21 mouse cellular contexts compared by ENCODE assay signal in genomic region chr10:94921751-94922150, GRCm38 (mm10).
"Had no signal": no experiment of that assay in that cellular context is flagged by ENCODE, and none has a peak within 500 bp of the region (broad histone marks: within the 10 kb centered on the region; RNA-seq: fewer than 3 reads in every experiment).

No protein-coding gene starts in this region.

- H3K4me2 ChIP-seq: kidney, embryonic 15.5 days; limb, embryonic 12.5 days; limb, embryonic 15.5 days; lung, embryonic 15.5 days; neural tube, embryonic 12.5 days; neural tube, embryonic 15.5 days had no signal

- H3K36me3 ChIP-seq: kidney, embryonic 15.5 days; limb, embryonic 12.5 days; limb, embryonic 15.5 days; lung, embryonic 15.5 days; neural tube, embryonic 12.5 days had no signal

- H3K27ac ChIP-seq: kidney, embryonic 15.5 days; limb, embryonic 12.5 days; limb, embryonic 15.5 days; liver, embryonic 14.5 days; lung, embryonic 15.5 days; midbrain, embryonic 10.5 days; neural tube, embryonic 12.5 days; neural tube, embryonic 15.5 days; stomach, postnatal 0 days had no signal

- DNase-seq: kidney, adult 11 months; kidney, adult 8-10 months; kidney, postnatal 10 days; kidney, postnatal 4 days; left cerebral cortex, postnatal 4 days; lung, adult 18-20 months; lung, postnatal 10 days; lung, postnatal 36 days; midbrain, embryonic 14.5 days; right cerebral cortex, adult 18-20 months; right cerebral cortex, postnatal 14 days; right cerebral cortex, postnatal 4 days had no signal

- H3K27me3 ChIP-seq: kidney, embryonic 15.5 days; limb, embryonic 12.5 days; limb, embryonic 15.5 days; lung, embryonic 15.5 days; neural tube, embryonic 12.5 days; neural tube, embryonic 15.5 days had no signal

- H3K9me3 ChIP-seq: kidney, embryonic 15.5 days; limb, embryonic 12.5 days; limb, embryonic 15.5 days; lung, embryonic 15.5 days; midbrain, embryonic 10.5 days; neural tube, embryonic 12.5 days; neural tube, embryonic 15.5 days had no signal

- H3K9ac ChIP-seq: kidney, embryonic 15.5 days; limb, embryonic 12.5 days; limb, embryonic 15.5 days; liver, embryonic 14.5 days; lung, embryonic 15.5 days; neural tube, embryonic 12.5 days; neural tube, embryonic 15.5 days had no signal

- H3K4me3 ChIP-seq: kidney, embryonic 15.5 days; limb, embryonic 12.5 days; limb, embryonic 15.5 days; lung, embryonic 15.5 days; midbrain, embryonic 10.5 days; neural tube, embryonic 12.5 days; neural tube, embryonic 15.5 days had no signal
